Mouse (Mus musculus) embryonic facial prominence, embryonic 13.5 days (tissue): ENCODE data around the gene Xrcc6. TPM values are rescaled to one million over a fixed set of nuclear protein-coding genes. Genes with fewer than 3 reads are reported as not detected.

Experiments
- ATAC-seq: fragments of 200-750 bp; cut with Nextera tagmentation; 2 replicates; pipeline ENCODE4 v1.8.0; 2017; ENCODE audit warnings: low read depth; ENCODE audit not compliant: insufficient number of reproducible peaks, insufficient read depth, low FRiP score, low TSS enrichment
- H3K27ac ChIP-seq: fragments of 300-500 bp; sonication (generic); 2 replicates; pipeline ENCODE4 v1.5.1; 2015; ENCODE audit warnings: moderate library complexity, mild to moderate bottlenecking, inconsistent platforms
- H3K27me3 ChIP-seq: fragments of 300-500 bp; sonication (generic); 2 replicates; pipeline ENCODE4 v1.6.1; 2015; ENCODE audit warnings: mild to moderate bottlenecking, inconsistent platforms
- H3K36me3 ChIP-seq: fragments of 300-500 bp; sonication (generic); 2 replicates; pipeline ENCODE4 v1.6.1; 2015; ENCODE audit warnings: mild to moderate bottlenecking, inconsistent platforms
- H3K4me1 ChIP-seq: fragments of 300-500 bp; sonication (generic); 2 replicates; pipeline ENCODE4 v1.6.1; 2015; ENCODE audit warnings: inconsistent platforms
- H3K4me2 ChIP-seq: fragments of 300-500 bp; sonication (generic); 2 replicates; pipeline ENCODE4 v1.6.1; 2015; ENCODE audit warnings: moderate library complexity, mild to moderate bottlenecking, inconsistent platforms
- H3K4me3 ChIP-seq: fragments of 300-500 bp; sonication (generic); 2 replicates; pipeline ENCODE4 v1.5.1; 2015; ENCODE audit warnings: mild to moderate bottlenecking, inconsistent platforms
- H3K9ac ChIP-seq: fragments of 300-500 bp; sonication (generic); 2 replicates; pipeline ENCODE4 v1.6.1; 2015; ENCODE audit warnings: mild to moderate bottlenecking, inconsistent platforms
- H3K9me3 ChIP-seq: fragments of 300-500 bp; sonication (generic); 2 replicates; pipeline ENCODE4 v1.6.1; 2016; ENCODE audit warnings: inconsistent platforms
- WGBS: fragments of 180-500 bp; shearing (Covaris S2); methylation state at CpG from one replicate; pipeline ENCODE4 v1.1.7; 2015; ENCODE audit warnings: mixed read lengths; 5-methylcytosine and 5-hydroxymethylcytosine counted together
- polyA plus RNA-seq: library from polyadenylated mRNA; unstranded; fragments of >200 nt; fragmentation: Nextera tagmentation; extraction: Ambion mirVana; gene quantifications from 2 replicates; pipeline ENCODE4 v1.2.1, GENCODE M21; 2015

Gene Xrcc6
- polyA plus RNA-seq, 1 experiment from 2014 or later: 98.2 TPM

- ATAC-seq: no peak
- WGBS: 95% methylated on average over 9 of the region's 9 CpGs
- no peaks in the 10 kb centered on the region for H3K27me3 ChIP-seq
- H3K4me3 ChIP-seq: no peak overlapping the region
- no peaks in the 10 kb centered on the region for H3K9me3 ChIP-seq
- H3K27ac ChIP-seq: no peak overlapping the region
- no peaks in the 10 kb centered on the region for H3K4me1 ChIP-seq
- no peak overlapping the region for H3K4me2 ChIP-seq
- H3K36me3 ChIP-seq: peaks cover 39% of the 10 kb centered on the region
- no peak overlapping the region for H3K9ac ChIP-seq
Observed at GRCm38 (mm10) chr15:81954151-81954583, 33.5 kb upstream of the Xrcc6 start.

GRCm38 (mm10) chr15:81954716-81955115 lies 32.9 kb upstream of the Xrcc6 start:
- ATAC-seq: no peak

GRCm38 (mm10) chr15:81955414-81955813 lies 32.2 kb upstream of the Xrcc6 start:
- Histone ChIP-seq H3K9me3 (no peaks in the 10 kb centered on the region), H3K4me1 (peaks cover 5% of the 10 kb centered on the region), H3K9ac (no peak overlapping the region), H3K27me3 (no peaks in the 10 kb centered on the region), H3K4me2 (no peak overlapping the region), H3K4me3 (no peak overlapping the region), H3K27ac (no peak overlapping the region), H3K36me3 (peaks cover 39% of the 10 kb centered on the region)
- ATAC-seq: no peak
- 89% methylated on average over 15 of the region's 15 CpGs for WGBS

More at GRCm38 (mm10) chr15:81954716-81955115, 32.9 kb upstream of the Xrcc6 start:
- H3K4me1 ChIP-seq: peaks cover 3% of the 10 kb centered on the region
- no peak overlapping the region for H3K4me2 ChIP-seq
- no peak overlapping the region for H3K27ac ChIP-seq
- WGBS: 92% methylated on average over 6 of the region's 6 CpGs
- peaks cover 39% of the 10 kb centered on the region for H3K36me3 ChIP-seq
- H3K9me3 ChIP-seq: no peaks in the 10 kb centered on the region
- no peak overlapping the region for H3K9ac ChIP-seq
- H3K27me3 ChIP-seq: no peaks in the 10 kb centered on the region
- no peak overlapping the region for H3K4me3 ChIP-seq

DNA sequence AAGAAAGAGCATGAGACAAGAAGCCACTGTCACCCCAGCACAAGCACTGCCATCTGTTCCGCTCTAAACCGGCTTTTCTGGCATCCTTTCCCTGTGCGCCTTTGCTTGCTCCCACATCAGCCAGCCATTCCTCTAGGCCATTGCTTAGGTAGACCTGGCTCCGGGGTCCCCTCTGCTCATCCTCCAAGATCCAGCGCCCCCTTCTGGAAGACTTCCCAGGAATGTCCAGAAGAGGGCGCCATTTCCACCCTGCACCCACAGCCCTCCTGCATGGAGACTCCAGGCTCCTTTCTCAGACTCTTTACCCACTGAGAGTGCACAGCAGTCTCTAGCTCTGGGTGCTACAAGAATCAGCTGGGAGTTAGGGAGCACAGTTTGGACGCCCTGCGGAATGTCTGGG lies 31.2 kb upstream of the Xrcc6 start:
- 58% methylated on average over 8 of the region's 8 CpGs for WGBS
- no peak for ATAC-seq

DNA sequence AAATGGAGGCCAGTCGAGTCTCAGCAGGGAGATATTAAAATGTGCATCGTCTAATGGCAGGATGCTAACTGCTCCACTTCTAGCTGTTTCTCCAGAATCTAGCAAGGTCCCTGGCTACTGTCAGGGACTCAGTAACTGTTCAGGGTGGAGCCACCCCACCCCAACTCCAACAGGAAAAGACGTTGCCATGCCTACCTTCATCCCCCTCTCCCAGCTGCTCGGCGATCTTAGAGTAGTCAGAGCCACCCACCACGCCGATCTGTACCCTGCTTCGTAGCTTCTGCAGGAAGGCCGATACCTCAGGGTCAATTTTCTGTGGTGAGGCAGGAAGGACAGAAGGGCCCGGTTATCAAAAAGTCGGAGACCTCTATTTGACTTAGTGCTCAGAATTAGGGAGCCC lies 30.0 kb upstream of the Xrcc6 start:
- H3K9ac ChIP-seq: no peak overlapping the region
- H3K27me3 ChIP-seq: no peaks in the 10 kb centered on the region
- H3K27ac ChIP-seq: no peak overlapping the region
- peaks cover 5% of the 10 kb centered on the region for H3K4me1 ChIP-seq
- no peak overlapping the region for H3K4me2 ChIP-seq
- ATAC-seq: no peak
- no peak overlapping the region for H3K4me3 ChIP-seq
- H3K36me3 ChIP-seq: peaks cover 24% of the 10 kb centered on the region
- no peaks in the 10 kb centered on the region for H3K9me3 ChIP-seq
- 86% methylated on average over 11 of the region's 11 CpGs for WGBS

More for the DNA sequence above, 31.2 kb upstream of the Xrcc6 start:
- Histone ChIP-seq H3K27ac (no peak overlapping the region), H3K9me3 (no peaks in the 10 kb centered on the region), H3K4me2 (no peak overlapping the region), H3K27me3 (no peaks in the 10 kb centered on the region), H3K4me3 (no peak overlapping the region), H3K36me3 (peaks cover 33% of the 10 kb centered on the region), H3K4me1 (peaks cover 5% of the 10 kb centered on the region), H3K9ac (no peak overlapping the region)

- 0 out of 2 replicates have a peak overlapping the region, but pooled peaks have one; percentile 36 for H3K9ac ChIP-seq
Observed at GRCm38 (mm10) chr15:81958906-81959305, 28.7 kb upstream of the Xrcc6 start.

DNA sequence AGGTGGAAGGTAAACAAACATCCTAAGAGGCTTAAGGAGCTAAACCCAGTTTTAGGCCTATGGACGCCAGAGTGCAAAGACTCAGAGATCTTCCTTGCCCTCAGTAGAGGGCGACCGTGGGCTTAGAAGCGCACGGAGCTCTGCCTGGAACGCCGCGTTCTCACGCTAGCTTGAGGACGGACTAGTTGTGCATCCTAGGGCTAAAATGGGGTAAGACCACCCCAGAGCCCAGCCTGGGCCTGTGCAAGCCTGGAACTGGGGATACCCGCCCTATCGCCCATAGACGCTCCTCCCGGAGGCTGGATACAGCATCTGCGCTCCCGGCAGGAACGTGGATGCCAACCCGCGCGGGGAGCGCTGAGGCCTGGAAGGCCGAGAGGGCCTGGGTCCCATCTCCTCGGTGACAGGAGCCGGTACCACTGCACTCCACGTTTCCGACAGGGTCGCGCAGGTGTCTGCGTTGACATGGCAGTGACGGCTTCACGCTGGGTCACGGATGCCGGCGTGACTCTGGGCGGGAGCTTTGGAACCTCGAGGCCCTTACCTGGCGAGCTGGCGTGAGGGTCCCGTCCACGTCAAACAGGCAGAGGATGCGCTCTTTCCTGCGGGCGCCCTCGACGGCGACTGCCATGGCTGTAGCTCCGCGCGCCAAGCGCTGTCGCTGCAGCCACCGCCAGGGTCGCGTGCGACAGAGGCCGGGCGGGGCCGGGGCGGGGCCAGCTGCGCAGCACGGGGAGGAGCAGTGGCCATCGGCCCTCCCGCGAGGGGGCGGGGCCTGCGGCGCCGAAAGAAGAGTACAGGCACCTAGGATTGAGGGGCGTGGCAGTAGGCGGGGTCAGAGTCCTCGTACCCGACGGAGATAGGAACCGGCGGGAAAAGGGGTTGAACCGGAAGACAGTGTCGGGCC lies 27.2 kb upstream of the Xrcc6 start, which contains the start of gene Pmm1:
Gene Pmm1, minus strand, starts transcription at position 760 of the 907 bp plus-strand sequence.
- no peaks in the 10 kb centered on the region for H3K27me3 ChIP-seq
- H3K27ac ChIP-seq: peak within 1 kb of the TSS; percentile 73
- ATAC-seq: peak; percentile 94
- peak within 1 kb of the TSS; percentile 62 for H3K4me3 ChIP-seq
- no peaks in the 10 kb centered on the region for H3K9me3 ChIP-seq
- H3K4me1 ChIP-seq: peaks cover 5% of the 10 kb centered on the region
- peaks cover 9% of the 10 kb centered on the region for H3K36me3 ChIP-seq
- WGBS: under 1% methylated on average over 76 of the region's 77 CpGs
- peak within 1 kb of the TSS; percentile 96 for H3K4me2 ChIP-seq
- H3K9ac ChIP-seq: peak within 1 kb of the TSS; percentile 77

More at GRCm38 (mm10) chr15:81958906-81959305, 28.7 kb upstream of the Xrcc6 start:
- no peak overlapping the region for H3K27ac ChIP-seq
- no peak overlapping the region for H3K4me3 ChIP-seq
- ATAC-seq: no peak
- no peaks in the 10 kb centered on the region for H3K9me3 ChIP-seq
- peaks cover 24% of the 10 kb centered on the region for H3K36me3 ChIP-seq
- 91% methylated on average over 3 of the region's 3 CpGs for WGBS
- peaks cover 5% of the 10 kb centered on the region for H3K4me1 ChIP-seq
- H3K27me3 ChIP-seq: no peaks in the 10 kb centered on the region
- no peak overlapping the region for H3K4me2 ChIP-seq

DNA sequence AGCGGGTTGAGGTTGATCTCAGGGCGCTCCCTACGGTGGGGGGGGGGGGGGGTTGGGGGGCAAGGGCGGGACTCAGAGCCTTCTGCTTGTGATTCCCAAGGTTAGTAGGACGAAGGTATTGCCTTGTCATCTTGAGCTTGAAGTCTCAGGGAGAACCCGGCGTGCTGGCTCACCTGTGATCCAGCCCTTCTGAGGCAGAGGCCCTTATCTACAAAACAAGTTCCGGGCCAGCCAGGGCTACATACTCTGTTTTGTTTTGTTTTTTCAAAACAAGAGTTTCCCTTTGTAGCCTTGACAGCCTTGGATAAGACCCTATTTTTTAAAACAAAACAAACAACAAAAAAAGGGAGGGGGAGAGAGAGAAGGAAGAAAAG lies 26.6 kb upstream of the Xrcc6 start:
- peaks cover 5% of the 10 kb centered on the region for H3K4me1 ChIP-seq
- H3K27ac ChIP-seq: no peak overlapping the region
- H3K9ac ChIP-seq: 0 out of 2 replicates have a peak overlapping the region, but pooled peaks have one; percentile 36
- H3K36me3 ChIP-seq: 0 out of 2 replicates have a peak, but pooled peaks cover 2% of the 10 kb centered on the region
- ATAC-seq: no peak
- 3% methylated on average over 7 of the region's 8 CpGs for WGBS
- peak overlapping the region; percentile 62 for H3K4me3 ChIP-seq
- no peaks in the 10 kb centered on the region for H3K27me3 ChIP-seq
- H3K9me3 ChIP-seq: no peaks in the 10 kb centered on the region
- H3K4me2 ChIP-seq: peak overlapping the region; percentile 96

DNA sequence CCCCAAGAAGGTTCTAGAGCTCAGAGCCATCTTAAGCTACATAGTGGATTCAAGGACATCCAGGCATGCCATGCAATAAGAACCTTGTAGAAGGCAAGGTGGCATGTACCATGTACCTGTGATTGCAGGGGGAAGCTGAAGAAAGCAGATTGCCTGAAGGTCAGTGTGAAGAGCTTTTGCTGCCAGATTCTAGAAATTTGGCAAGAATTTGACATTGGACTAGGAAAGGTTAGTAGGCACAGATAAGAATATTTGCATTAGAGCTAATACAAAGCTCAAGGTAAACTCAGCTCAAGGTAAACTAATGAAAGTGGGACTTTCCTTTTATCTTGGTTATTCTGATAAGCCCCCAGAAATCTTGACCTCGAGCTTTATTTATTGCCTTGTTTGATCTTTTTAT lies 23.4 kb upstream of the Xrcc6 start:
- 67% methylated on average over 1 of the region's 1 CpGs for WGBS
- H3K9ac ChIP-seq: no peak overlapping the region
- no peak overlapping the region for H3K27ac ChIP-seq
- H3K36me3 ChIP-seq: no peaks in the 10 kb centered on the region
- H3K4me1 ChIP-seq: peaks cover 9% of the 10 kb centered on the region
- no peaks in the 10 kb centered on the region for H3K27me3 ChIP-seq
- H3K4me2 ChIP-seq: no peak overlapping the region
- ATAC-seq: no peak
- no peak overlapping the region for H3K4me3 ChIP-seq
- H3K9me3 ChIP-seq: no peaks in the 10 kb centered on the region

GRCm38 (mm10) chr15:81964980-81965545 lies 22.6 kb upstream of the Xrcc6 start:
- H3K4me1 ChIP-seq: peaks cover 6% of the 10 kb centered on the region; the same call in 1 of the 2 replicates
- ATAC-seq: no peak
- H3K4me2 ChIP-seq: no peak overlapping the region
- H3K27ac ChIP-seq: no peak overlapping the region
- 52% methylated on average over 4 of the region's 4 CpGs for WGBS
- H3K27me3 ChIP-seq: no peaks in the 10 kb centered on the region
- no peaks in the 10 kb centered on the region for H3K9me3 ChIP-seq
- H3K4me3 ChIP-seq: no peak overlapping the region
- H3K36me3 ChIP-seq: no peaks in the 10 kb centered on the region
- no peak overlapping the region for H3K9ac ChIP-seq

- 82% methylated on average over 13 of the region's 14 CpGs for WGBS
Observed at GRCm38 (mm10) chr15:81966062-81966829, 21.4 kb upstream of the Xrcc6 start.

More at GRCm38 (mm10) chr15:81966062-81966829, 21.4 kb upstream of the Xrcc6 start:
- Histone ChIP-seq H3K27ac (no peak overlapping the region), H3K4me3 (no peak overlapping the region), H3K9me3 (no peaks in the 10 kb centered on the region), H3K4me1 (peaks cover 6% of the 10 kb centered on the region; the same call in 1 of the 2 replicates), H3K36me3 (no peaks in the 10 kb centered on the region), H3K27me3 (no peaks in the 10 kb centered on the region), H3K9ac (no peak overlapping the region), H3K4me2 (no peak overlapping the region)
- no peak for ATAC-seq
